ENCODE assay signal across 8 mouse cellular contexts in the genomic region with DNA sequence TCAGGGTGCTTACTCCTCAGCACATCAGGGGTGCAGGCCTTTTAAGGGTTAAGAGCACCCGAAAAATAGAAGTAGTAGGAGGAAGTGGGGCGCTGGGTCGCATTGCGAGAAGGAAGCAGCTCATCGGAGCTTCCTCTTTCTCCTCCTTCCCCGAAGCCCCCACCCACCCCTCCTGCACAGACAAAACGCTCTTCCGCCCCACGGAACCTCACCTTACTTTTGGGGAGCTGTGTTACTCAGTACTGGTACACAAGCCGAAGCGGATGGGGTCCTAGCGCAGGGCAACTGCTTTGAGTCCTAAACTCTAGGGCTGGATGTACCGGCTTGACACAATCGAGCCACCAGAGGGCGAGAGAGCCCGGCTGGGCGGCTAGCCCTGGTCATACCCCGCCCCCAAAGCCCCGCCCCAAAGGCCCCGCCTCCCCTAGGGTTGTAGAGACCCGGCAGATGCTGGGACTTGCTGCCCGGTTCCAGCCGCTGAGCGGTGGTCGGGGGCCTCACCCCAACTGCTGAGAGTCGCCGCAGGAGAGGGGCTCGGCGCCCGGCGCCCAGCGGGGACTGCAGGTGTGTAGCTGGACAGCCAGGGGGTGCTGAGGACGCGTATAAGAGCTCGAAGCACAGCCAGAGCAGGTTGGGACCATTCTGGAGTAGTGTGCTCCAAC. TPM values are rescaled to one million over a fixed set of nuclear protein-coding genes. Genes with fewer than 3 reads are reported as not detected.
DNase-seq lines count a peak whose midpoint lies in the region; ATAC-seq and TF ChIP-seq lines count a peak whose summit lies in the region.

Gene Pik3r5, plus strand, starts transcription at position 423 of the 662 bp plus-strand sequence.

- H3K9me3 ChIP-seq in intestine, embryonic 16.5 days (ENCODE audit: control insufficient read depth, low read length) = no peaks in the 10 kb centered on the region
- no peaks in the 10 kb centered on the region for H3K9me3 ChIP-seq in limb, embryonic 11.5 days (ENCODE audit: control insufficient read depth, low read length)
- H3K9me3 ChIP-seq in midbrain, embryonic 13.5 days = no peaks in the 10 kb centered on the region

- peak; percentile 71 for ATAC-seq in activated CD4-positive, CD25-positive, alpha-beta regulatory T cell, adult 4 months
- ATAC-seq in intestine, embryonic 16.5 days = peak; percentile 94
- ATAC-seq in limb, embryonic 11.5 days (ENCODE audit: insufficient number of reproducible peaks, low FRiP score, low TSS enrichment, low read depth) = peak; percentile 90
- peak; percentile 83 for ATAC-seq in midbrain, embryonic 13.5 days
- no peak for ATAC-seq in erythroid progenitor cell, adult 5-6 weeks (replicated peaks; ENCODE audit: low FRiP score, poor library complexity, severe bottlenecking)

- H3K9ac ChIP-seq in intestine, embryonic 16.5 days (ENCODE audit: low read depth, low read length) = peak within 1 kb of the TSS; percentile 66
- peak within 1 kb of the TSS; percentile 49 for H3K9ac ChIP-seq in limb, embryonic 11.5 days (ENCODE audit: low read length)
- H3K9ac ChIP-seq in midbrain, embryonic 13.5 days (replicated peaks) = no peak within 1 kb of the TSS; the same call in 1 of the 2 replicates

- H3K36me3 ChIP-seq in intestine, embryonic 16.5 days (ENCODE audit: control insufficient read depth, insufficient read depth, low read length) = no peaks in the 10 kb centered on the region
- H3K36me3 ChIP-seq in limb, embryonic 11.5 days (ENCODE audit: control insufficient read depth, insufficient read depth, low read length) = no peaks in the 10 kb centered on the region
- no peaks in the 10 kb centered on the region for H3K36me3 ChIP-seq in midbrain, embryonic 13.5 days
- no peaks in the 10 kb centered on the region for H3K36me3 ChIP-seq in small intestine, adult 2 months (ENCODE audit: control insufficient read depth, insufficient read depth, low read length)

- TF ChIP-seq CTCF in small intestine, adult 2 months (IDR thresholded peaks at IDR 0.05; ENCODE audit: extremely low read depth, insufficient read length, insufficient replicate concordance, low read depth, low read length) = peak; percentile 81

- DNase-seq in embryo, embryonic 11 days = peak; percentile 94
- DNase-seq in gastrocnemius, postnatal 4 days (ENCODE audit: low spot score in 2 of 2) = peak; percentile 67 to 82
- peak; percentile 91 for DNase-seq in limb, embryonic 11.5 days (ENCODE audit: low spot score)

- peaks cover 4% of the 10 kb centered on the region; the same call in 1 of the 2 replicates for H3K27me3 ChIP-seq in intestine, embryonic 16.5 days (replicated peaks; ENCODE audit: control insufficient read depth, insufficient read depth, low read length)
- H3K27me3 ChIP-seq in limb, embryonic 11.5 days (ENCODE audit: control insufficient read depth, insufficient read depth, low read length) = no peaks in the 10 kb centered on the region
- peaks cover 28% of the 10 kb centered on the region for H3K27me3 ChIP-seq in midbrain, embryonic 13.5 days
- H3K27me3 ChIP-seq in small intestine, adult 2 months (ENCODE audit: control insufficient read depth, insufficient read depth, low read length) = 0 out of 2 replicates have a peak, but pooled peaks cover 6% of the 10 kb centered on the region

- WGBS in intestine, embryonic 16.5 days = 5% methylated on average over 35 of the region's 35 CpGs
- 7% methylated on average over 35 of the region's 35 CpGs for WGBS in limb, embryonic 11.5 days
- 10% methylated on average over 34 of the region's 35 CpGs for WGBS in midbrain, embryonic 13.5 days
- 5% methylated on average over 35 of the region's 35 CpGs for WGBS in small intestine, adult 2 months

- H3K4me1 ChIP-seq in intestine, embryonic 16.5 days (ENCODE audit: control insufficient read depth, insufficient read depth, low read length) = peaks cover 8% of the 10 kb centered on the region; the same call in 1 of the 2 replicates
- H3K4me1 ChIP-seq in limb, embryonic 11.5 days (ENCODE audit: control insufficient read depth, insufficient read depth, low read length) = peaks cover 7% of the 10 kb centered on the region
- peaks cover 12% of the 10 kb centered on the region for H3K4me1 ChIP-seq in midbrain, embryonic 13.5 days (replicated peaks)
- no peaks in the 10 kb centered on the region; the same call in 1 of the 2 replicates for H3K4me1 ChIP-seq in small intestine, adult 2 months (ENCODE audit: control insufficient read depth, insufficient read depth, insufficient read length, low read length)

- H3K27ac ChIP-seq in intestine, embryonic 16.5 days (ENCODE audit: low read length) = no peak within 1 kb of the TSS
- no peak within 1 kb of the TSS for H3K27ac ChIP-seq in limb, embryonic 11.5 days (replicated peaks; ENCODE audit: low read depth, low read length)
- H3K27ac ChIP-seq in midbrain, embryonic 13.5 days = no peak within 1 kb of the TSS
- H3K27ac ChIP-seq in small intestine, adult 2 months (ENCODE audit: insufficient read depth, low read depth, low read length) = peak within 1 kb of the TSS; percentile 52

- peak within 1 kb of the TSS; percentile 53 for H3K4me3 ChIP-seq in intestine, embryonic 16.5 days (ENCODE audit: low read length)
- H3K4me3 ChIP-seq in limb, embryonic 11.5 days (ENCODE audit: low read depth, low read length) = peak within 1 kb of the TSS; percentile 37
- H3K4me3 ChIP-seq in midbrain, embryonic 13.5 days (replicated peaks) = peak within 1 kb of the TSS; percentile 39
- peak within 1 kb of the TSS; percentile 65 for H3K4me3 ChIP-seq in small intestine, adult 2 months (ENCODE audit: low read depth, low read length)

- TF ChIP-seq POLR2A in small intestine, adult 2 months (IDR thresholded peaks at IDR 0.05; ENCODE audit: low read depth, low read length) = no peak; the same call in 1 of the 2 replicates

- H3K4me2 ChIP-seq in intestine, embryonic 16.5 days (ENCODE audit: low read depth, low read length) = peak within 1 kb of the TSS; percentile 75
- peak within 1 kb of the TSS; percentile 70 for H3K4me2 ChIP-seq in limb, embryonic 11.5 days (ENCODE audit: low read depth, severe bottlenecking)
- H3K4me2 ChIP-seq in midbrain, embryonic 13.5 days (replicated peaks) = peak within 1 kb of the TSS; percentile 57

RNA-seq across cellular contexts. Expression of gene Pik3r5, which starts in this region (rescaled TPM):
- 10 to 100 TPM; 17.1 to 20.0 TPM for polyA plus RNA-seq in activated CD4-positive, CD25-positive, alpha-beta regulatory T cell, adult 4 months (2017; shearing (Covaris generic))
- under 1 TPM; 0.78 to 0.80 TPM for total RNA-seq in gastrocnemius, postnatal 4 days (2021)
- polyA plus RNA-seq in intestine, embryonic 16.5 days (2015; fragmentation: Nextera tagmentation; extraction: Ambion mirVana) = 0.54 and 0.65 TPM in 2 replicates
- 1.2 and 1.7 TPM in 2 replicates for polyA plus RNA-seq in limb, embryonic 11.5 days (2014; fragmentation: Nextera tagmentation; extraction: Ambion mirVana)
- 0.24 and 0.50 TPM in 2 replicates for polyA plus RNA-seq in midbrain, embryonic 13.5 days (2015; fragmentation: Nextera tagmentation; extraction: Ambion mirVana)
- 4.3 and 8.9 TPM in 2 replicates for polyA plus RNA-seq in small intestine, adult 2 months (2012; rRNA removed)
- total RNA-seq in erythroid progenitor cell, adult 5-6 weeks (2015; ENCODE audit: low replicate concordance) = 3.8 and 6.8 TPM in 2 replicates
- total RNA-seq in erythroid progenitor cell, adult 5-6 weeks (2017; ENCODE audit: low replicate concordance) = 1.9 and 10.0 TPM in 2 replicates

Comparison
In these comparisons a context has a peak if more than half of its experiments do, and no peak if none do; other contexts are left out.
1. Peak in DNase-seq in gastrocnemius, postnatal 4 days; RNA of the gene not detected or under 1 TPM.
2. Peak in ATAC-seq, H3K4me3 ChIP-seq, H3K9ac ChIP-seq and H3K4me2 ChIP-seq in intestine, embryonic 16.5 days; RNA of the gene not detected or under 1 TPM.
3. Peak in ATAC-seq, H3K4me3 ChIP-seq and H3K4me2 ChIP-seq in midbrain, embryonic 13.5 days; RNA of the gene not detected or under 1 TPM.